Mouse (Mus musculus) thymus, adult 2 months (tissue): ENCODE data around the gene Pip4k2b.

ENCODE experiments used
- CTCF ChIP-seq: fragments of 200-500 bp; IDR thresholded peaks from 2 replicates; pipeline ENCODE4 v1.5.1; 2012; ENCODE audit warnings: mild to moderate bottlenecking, control low read depth, low read length, moderate library complexity, borderline replicate concordance; ENCODE audit not compliant: control insufficient read depth, poor library complexity, insufficient read depth; ENCODE audit errors: extremely low read depth
- POLR2A ChIP-seq: fragments of 200-500 bp; IDR thresholded peaks from 2 replicates; pipeline ENCODE4 v1.6.1; 2012; ENCODE audit warnings: mild to moderate bottlenecking, low read length, control low read depth, moderate library complexity; ENCODE audit not compliant: control insufficient read depth, poor library complexity, insufficient read depth; ENCODE audit errors: extremely low read depth

DNA sequence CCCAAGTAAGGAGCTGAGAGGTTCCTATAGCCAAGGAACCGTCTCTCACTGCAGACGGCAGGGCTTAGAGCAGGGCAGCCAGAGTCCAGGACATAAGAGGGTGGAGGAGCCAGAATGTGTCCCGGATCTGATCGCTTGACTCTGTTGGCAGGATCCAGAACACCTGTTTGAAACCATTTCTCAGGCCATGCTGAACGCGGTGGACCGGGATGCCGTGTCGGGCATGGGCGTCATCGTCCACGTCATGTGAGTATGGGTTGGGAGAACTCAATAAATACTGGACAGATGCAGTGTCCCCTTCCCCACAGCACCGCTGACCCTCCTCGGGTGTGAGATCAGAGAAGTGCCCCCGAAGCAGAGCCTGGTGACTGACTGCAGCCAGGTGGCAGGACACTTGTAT, 32.2 kb downstream of the Pip4k2b start:
- TF ChIP-seq POLR2A: no peak
- no peak for TF ChIP-seq CTCF
